Mouse (Mus musculus) ES-Bruce4 (cell line): Measurements from ENCODE around the gene Pxylp1.

Experiments used
- CTCF ChIP-seq: IDR thresholded peaks from one replicate; pipeline ENCODE4 v1.8.1; 2011; ENCODE audit warnings: low read depth, low read length
- EP300 ChIP-seq: IDR thresholded peaks from 2 replicates; pipeline ENCODE4 v1.6.1; 2011; ENCODE audit warnings: low read depth, low read length; ENCODE audit not compliant: insufficient read depth
- POLR2A ChIP-seq: IDR thresholded peaks from one replicate; pipeline ENCODE4 v1.8.1; 2011; ENCODE audit warnings: low read length; ENCODE audit not compliant: insufficient read depth

DNA sequence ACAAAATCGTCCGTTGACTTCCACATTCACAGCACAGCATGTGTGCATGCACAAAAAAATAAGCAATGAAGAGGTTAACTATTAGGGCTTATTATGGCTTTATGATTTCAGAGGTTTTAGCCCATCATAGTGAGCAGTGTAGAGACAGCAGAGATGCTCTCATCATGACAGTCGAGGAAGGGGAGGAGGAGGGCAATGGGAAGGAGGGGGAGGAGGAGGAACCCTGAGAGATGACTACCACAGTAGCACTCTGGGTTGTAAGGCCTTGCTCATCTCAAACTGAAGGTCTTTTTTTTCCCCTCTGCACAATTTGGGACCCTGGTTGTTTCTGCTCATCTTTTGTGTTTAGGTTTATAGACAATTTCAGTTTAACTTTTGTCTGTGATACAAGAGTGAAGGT, 42.3 kb upstream of the Pxylp1 start:
- TF ChIP-seq CTCF (no peak), POLR2A (no peak), EP300 (no peak)
